Mouse (Mus musculus): ENCODE measurements around the gene Ajm1. TPM values are rescaled to one million over a fixed set of nuclear protein-coding genes. Genes with fewer than 3 reads are reported as not detected.

The Ajm1 gene
- 100 to 1,000 TPM; 104 to 117 TPM for total RNA-seq (2021)

GRCm38 (mm10) chr2:25581294-25581864 lies at the start of gene Ajm1:
TSS of gene Ajm1 (minus strand) at chr2:25581757.
- DNase-seq (ENCODE audit: extremely low spot score in 1 of 2, low spot score in 1 of 2), result peak; percentile 62 to 63

GRCm38 (mm10) chr2:25628738-25629137 lies 47.2 kb upstream of the Ajm1 start:
- no peak for DNase-seq (ENCODE audit: extremely low spot score in 1 of 2, low spot score in 1 of 2)

GRCm38 (mm10) chr2:25627811-25628210 lies 46.3 kb upstream of the Ajm1 start, which contains the start of gene Fcna:
TSS of gene Fcna (minus strand) at chr2:25628030.
- no peak for DNase-seq (ENCODE audit: extremely low spot score in 1 of 2, low spot score in 1 of 2)

DNA sequence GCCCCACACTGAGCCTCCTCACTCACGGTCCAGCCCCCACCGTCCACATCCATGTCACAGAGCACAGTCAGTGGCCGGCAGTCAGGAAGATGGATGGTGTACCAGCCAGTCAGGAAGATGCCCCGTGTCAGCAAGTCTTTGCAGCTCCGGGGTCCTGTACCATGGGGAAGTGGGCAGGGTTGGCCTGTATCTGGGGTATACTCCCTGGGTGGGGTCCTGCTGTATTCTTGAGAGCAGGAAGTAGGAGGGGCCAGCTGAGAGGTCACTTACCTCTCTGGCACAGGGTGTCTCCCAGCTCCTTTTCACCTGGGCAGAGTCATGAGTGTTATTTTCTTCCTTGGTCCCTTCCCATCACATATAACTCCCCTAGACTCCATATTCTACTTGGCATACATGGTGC lies 44.4 kb upstream of the Ajm1 start:
- DNase-seq (ENCODE audit: extremely low spot score in 1 of 2, low spot score in 1 of 2), result no peak

DNA sequence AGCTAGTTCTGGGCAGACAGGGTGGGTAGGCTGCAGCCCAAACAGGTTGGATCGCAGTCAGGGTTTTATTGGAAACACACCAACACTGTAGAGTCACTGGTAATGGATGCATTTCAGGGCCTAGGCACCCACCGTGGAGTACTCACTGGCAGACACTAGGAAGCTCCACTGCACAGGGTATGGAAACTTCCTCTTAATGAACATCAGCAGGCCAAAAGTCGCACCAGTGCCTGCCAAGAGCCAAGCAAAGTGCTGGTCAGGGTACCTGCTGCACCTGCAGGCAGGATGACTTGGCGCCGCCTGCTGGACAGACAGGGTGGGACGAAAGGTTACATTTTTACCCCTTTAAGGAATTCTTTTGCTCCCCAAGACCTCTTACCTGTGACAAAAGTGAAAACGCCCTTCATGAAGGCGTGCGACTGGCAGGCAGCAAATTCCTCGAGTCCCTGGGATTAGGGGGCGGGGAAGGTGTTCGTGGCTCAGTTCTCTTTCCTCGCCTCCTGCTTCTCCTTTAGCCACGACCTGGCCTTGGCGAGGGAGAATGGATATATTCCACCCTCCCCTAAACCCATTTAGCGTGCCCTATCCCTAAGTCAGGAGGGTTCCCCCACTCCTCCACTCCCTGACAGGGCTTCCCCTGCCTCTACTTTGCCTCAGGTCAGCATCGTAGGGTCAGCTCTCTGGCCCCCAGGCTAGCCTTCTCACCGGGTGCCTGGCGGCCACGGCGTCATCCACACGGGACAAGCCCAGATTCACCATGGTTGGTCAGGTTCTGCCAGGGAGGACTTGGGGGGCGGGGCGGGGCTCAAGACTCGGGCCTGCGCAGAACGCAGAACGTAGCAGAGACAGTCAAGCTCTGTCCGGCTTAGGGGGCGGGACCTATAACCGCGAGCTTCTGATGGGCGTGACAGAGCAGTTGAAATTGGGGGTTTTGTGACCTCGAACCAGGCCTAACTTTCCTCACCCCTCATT lies 40.0 kb upstream of the Ajm1 start, which contains the start of gene Tmem141:
Gene Tmem141, minus strand, starts transcription at position 777 of the 972 bp plus-strand sequence.
- DNase-seq (ENCODE audit: extremely low spot score in 1 of 2, low spot score in 1 of 2), result peak; percentile 58 to 72

- no peak for DNase-seq (ENCODE audit: extremely low spot score in 1 of 2, low spot score in 1 of 2)
These were observed 39.3 kb upstream of the Ajm1 start for GRCm38 (mm10) chr2:25620852-25621228.

DNA sequence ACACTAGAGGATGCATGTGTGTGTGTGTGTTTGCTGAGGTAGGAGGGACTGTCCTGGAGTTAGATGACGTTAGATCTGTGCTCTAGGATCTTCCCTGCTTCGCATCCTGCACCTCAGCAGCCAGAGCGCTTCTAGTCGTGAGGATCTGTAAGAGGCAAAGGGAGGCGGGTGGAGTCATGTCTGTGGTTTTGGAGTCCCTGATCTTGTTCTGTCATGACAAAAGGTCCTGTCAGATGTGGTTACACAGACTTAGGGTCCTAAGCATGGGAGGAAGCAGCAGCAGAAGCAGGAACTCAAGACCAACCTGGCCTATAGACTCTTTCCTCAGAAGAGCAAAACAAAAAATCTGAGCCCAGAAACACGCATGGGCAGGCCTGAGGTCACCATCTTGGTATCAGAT lies 38.8 kb upstream of the Ajm1 start:
- no peak for DNase-seq (ENCODE audit: extremely low spot score in 1 of 2, low spot score in 1 of 2)

DNA sequence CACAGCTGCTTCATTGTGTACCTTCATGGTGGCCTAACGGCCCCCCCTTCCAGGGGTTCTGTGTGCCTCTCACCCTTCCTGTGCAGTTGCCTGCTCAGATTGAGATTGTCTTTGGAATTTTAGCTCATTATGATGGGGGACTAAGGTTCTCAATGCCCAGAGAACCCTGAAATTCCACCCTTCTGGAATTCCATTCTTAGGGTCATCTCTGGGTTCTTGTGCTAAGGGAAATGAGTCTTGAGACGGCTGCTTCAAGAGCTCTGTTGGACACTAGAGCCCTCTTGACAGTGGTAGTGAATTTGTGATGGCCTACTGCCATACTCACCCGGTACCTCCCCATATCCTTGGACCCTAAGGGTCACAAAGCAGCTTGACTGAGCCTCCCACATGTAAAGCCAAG lies 36.0 kb upstream of the Ajm1 start, which contains the start of gene Ccdc183:
Gene Ccdc183, minus strand, starts transcription at position 101 of the 400 bp plus-strand sequence.
- DNase-seq (ENCODE audit: extremely low spot score in 1 of 2, low spot score in 1 of 2), result no peak

DNA sequence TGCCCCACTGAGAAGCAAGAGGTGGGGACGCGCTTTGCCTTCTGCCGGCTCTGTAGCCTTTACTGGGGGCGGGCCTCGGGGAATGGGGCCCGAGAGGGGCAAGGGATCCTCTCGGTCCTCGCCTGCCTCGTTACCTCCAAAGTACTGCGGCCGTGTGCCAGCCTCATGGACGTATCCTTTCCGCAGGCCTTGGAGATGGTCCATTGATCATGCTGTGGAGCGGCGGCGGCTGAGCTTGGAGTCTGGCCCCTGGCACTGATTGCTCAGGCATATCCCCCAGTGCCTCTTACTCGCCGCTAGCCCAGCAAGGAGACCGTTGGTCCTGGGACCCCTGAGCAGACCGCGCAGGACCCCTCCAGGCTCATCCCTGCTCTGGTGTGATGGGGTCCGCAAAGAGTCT lies 34.8 kb upstream of the Ajm1 start:
- DNase-seq (ENCODE audit: extremely low spot score in 1 of 2, low spot score in 1 of 2), result no peak

- no peak for DNase-seq (ENCODE audit: extremely low spot score in 1 of 2, low spot score in 1 of 2)
These were observed 27.1 kb upstream of the Ajm1 start for GRCm38 (mm10) chr2:25608671-25609070.

GRCm38 (mm10) chr2:25607761-25608622 lies 26.4 kb upstream of the Ajm1 start, which contains the start of gene Rabl6:
TSS of gene Rabl6 (minus strand) at chr2:25608521.
- DNase-seq (ENCODE audit: extremely low spot score in 1 of 2, low spot score in 1 of 2), result peak; percentile 80 to 91

GRCm38 (mm10) chr2:25602526-25602925 lies 21.0 kb upstream of the Ajm1 start:
- no peak for DNase-seq (ENCODE audit: extremely low spot score in 1 of 2, low spot score in 1 of 2)

DNA sequence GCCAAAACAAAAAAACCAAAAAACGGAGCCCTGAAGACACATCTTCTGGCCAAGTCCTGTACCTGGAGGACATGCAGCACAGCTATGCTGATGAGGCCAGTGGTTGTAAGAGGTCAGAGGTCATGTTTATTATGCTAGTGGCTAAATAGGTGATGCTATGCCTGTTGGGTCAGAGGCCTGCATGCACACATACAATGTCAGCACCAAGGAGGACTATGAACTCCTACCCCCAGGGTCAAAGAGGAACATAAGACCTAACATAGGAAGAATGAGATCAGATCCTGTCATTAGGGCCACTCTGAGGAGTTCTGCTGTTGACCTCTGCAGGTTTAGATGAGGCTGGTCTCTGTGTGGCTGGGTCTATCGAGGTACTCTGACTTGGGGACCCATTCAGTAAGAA lies 18.5 kb upstream of the Ajm1 start:
- DNase-seq (ENCODE audit: extremely low spot score in 1 of 2, low spot score in 1 of 2), result no peak

- no peak for DNase-seq (ENCODE audit: extremely low spot score in 1 of 2, low spot score in 1 of 2)
These were observed 17.2 kb upstream of the Ajm1 start for GRCm38 (mm10) chr2:25598749-25599148.

DNA sequence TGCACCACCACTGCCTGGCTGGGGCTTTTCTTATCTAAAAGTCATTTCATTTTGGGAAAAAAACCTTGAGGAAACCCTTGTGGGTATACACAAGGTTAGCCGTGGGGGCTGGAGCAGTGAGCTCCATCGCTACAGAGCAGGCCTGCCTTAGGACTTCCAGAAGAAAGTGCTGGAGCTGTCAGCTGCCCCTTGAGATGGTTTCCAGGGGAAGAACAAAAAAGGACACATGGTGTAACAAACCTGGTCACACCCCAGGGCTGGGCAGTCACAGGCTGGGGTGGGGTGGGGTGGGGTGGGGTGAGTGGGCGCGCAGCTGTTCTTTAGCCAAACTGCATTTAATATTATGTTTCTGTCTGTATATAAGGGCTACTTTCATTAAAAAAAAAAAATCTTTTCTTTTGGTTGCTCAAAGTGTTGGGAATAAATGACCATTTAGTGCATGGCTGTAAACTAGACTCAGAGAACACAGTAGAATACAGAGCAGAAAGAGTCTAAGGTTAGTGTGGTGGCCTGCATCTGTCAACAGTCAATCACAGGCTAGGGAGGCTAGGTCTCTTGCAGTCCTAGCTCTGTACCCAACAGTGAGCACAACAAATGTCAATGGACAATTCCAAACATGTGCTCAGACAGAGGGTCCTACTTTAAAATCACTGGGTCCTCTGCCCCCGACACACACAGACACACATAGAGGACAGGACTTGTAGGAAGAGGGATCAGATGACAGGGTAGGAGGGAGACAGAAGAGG lies 15.4 kb upstream of the Ajm1 start:
- no peak for DNase-seq (ENCODE audit: extremely low spot score in 1 of 2, low spot score in 1 of 2)

- no peak for DNase-seq (ENCODE audit: extremely low spot score in 1 of 2, low spot score in 1 of 2)
These were observed 10.3 kb upstream of the Ajm1 start for GRCm38 (mm10) chr2:25591863-25592262.

- DNase-seq (ENCODE audit: extremely low spot score in 1 of 2, low spot score in 1 of 2), result no peak
These were observed 6.8 kb upstream of the Ajm1 start for GRCm38 (mm10) chr2:25588227-25588907.

DNA sequence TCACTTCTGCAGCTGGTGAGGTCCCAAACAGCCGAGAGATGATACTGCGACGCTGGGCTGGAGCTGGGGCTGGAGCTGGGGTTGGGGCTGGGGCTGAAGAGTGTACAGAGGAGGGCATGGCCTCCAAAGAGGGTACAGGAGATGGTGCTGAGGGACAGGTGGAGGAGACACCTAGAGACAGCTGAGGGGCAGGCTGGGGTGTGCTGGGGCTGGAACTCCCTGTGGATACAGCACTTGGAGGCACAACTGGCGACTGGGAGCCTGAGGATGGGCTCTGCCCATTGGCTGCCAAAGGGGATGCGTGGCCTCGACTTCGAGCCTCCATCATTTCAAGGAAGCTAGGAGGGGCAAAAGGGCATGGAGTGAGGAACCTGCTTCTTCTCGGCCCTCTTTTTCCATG lies 5.7 kb upstream of the Ajm1 start:
- no peak for DNase-seq (ENCODE audit: extremely low spot score in 1 of 2, low spot score in 1 of 2)

- no peak for DNase-seq (ENCODE audit: extremely low spot score in 1 of 2, low spot score in 1 of 2)
These were observed 4.0 kb upstream of the Ajm1 start for GRCm38 (mm10) chr2:25585601-25586000.
